Mouse (Mus musculus) cerebellum, adult 2 months (tissue): ENCODE results near the gene Bcar1. TPM values are rescaled to one million over a fixed set of nuclear protein-coding genes. Genes with fewer than 3 reads are reported as not detected.

Experiments
- DNase-seq, 2 experiments: peaks; one replicate each; pipeline ENCODE4 v3.0.0; 2021
- H3K27ac ChIP-seq: fragments of 200-500 bp; 2 replicates; pipeline ENCODE4 v1.5.1; 2012; ENCODE audit warnings: low read length, control low read depth, inconsistent platforms; ENCODE audit not compliant: insufficient read depth
- H3K27me3 ChIP-seq: fragments of 200-500 bp; 2 replicates; pipeline ENCODE4 v1.6.1; 2012; ENCODE audit warnings: inconsistent platforms, mild to moderate bottlenecking, low read length, moderate library complexity; ENCODE audit not compliant: control insufficient read depth, insufficient read depth
- H3K4me1 ChIP-seq: fragments of 200-500 bp; 2 replicates; pipeline ENCODE4 v1.6.1; 2011; ENCODE audit warnings: low read length; ENCODE audit not compliant: control insufficient read depth, insufficient read depth
- H3K4me3 ChIP-seq: fragments of 200-500 bp; replicated peaks from 2 replicates; pipeline ENCODE3; 2011; ENCODE audit warnings: mild to moderate bottlenecking, low read depth, low read length, control low read depth; ENCODE audit not compliant: insufficient read depth
- CTCF ChIP-seq: fragments of 200-500 bp; IDR thresholded peaks from 2 replicates; pipeline ENCODE4 v1.5.1; 2011; ENCODE audit warnings: low read depth, mild to moderate bottlenecking, control low read depth, low read length, moderate library complexity, borderline replicate concordance; ENCODE audit not compliant: insufficient read depth
- POLR2A ChIP-seq: fragments of 200-500 bp; IDR thresholded peaks from 2 replicates; pipeline ENCODE4 v1.6.1; 2011; ENCODE audit warnings: low read length, control low read depth, borderline replicate concordance; ENCODE audit not compliant: insufficient read depth
- WGBS: fragments of 180-500 bp; shearing (Covaris S2); methylation state at CpG from one replicate; pipeline ENCODE4 v1.1.7; 2018; 5-methylcytosine and 5-hydroxymethylcytosine counted together
- polyA plus RNA-seq: library from polyadenylated mRNA; depleted of rRNA; stranded (reverse); fragments of >200 nt; gene quantifications from 2 replicates; pipeline ENCODE4 v1.2.3, GENCODE M21; 2012

Gene Bcar1
- polyA plus RNA-seq, 1 experiment, result 129 TPM

- TF ChIP-seq POLR2A, result no peak
- TF ChIP-seq CTCF, result no peak
- Histone ChIP-seq H3K27ac (no peak overlapping the region), H3K4me1 (peaks cover 43% of the 10 kb centered on the region), H3K27me3 (no peaks in the 10 kb centered on the region), H3K4me3 (no peak overlapping the region)
- 96% methylated on average over 1 of the region's 1 CpGs for WGBS
- no peak for DNase-seq
These were observed 34.4 kb downstream of the Bcar1 start for GRCm38 (mm10) chr8:111709223-111709622.

DNA sequence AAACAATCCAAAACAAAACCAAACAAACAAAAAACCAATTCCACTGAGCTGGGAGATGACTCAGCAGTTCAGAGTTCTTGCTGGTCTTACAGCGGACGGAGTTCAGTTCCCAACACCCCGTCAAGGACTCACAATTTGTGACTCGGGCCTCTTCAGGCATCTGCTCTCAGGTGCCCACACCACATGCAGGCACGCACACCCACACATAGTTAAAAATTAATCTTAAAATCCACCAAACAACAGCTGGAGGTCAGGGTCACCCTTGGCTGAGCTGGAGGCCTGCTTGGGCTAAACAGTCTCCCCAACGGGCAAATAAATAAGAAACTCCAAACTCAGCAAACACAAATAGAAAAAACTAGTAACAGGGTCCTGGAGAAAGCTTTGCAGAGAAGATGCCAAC, 35.3 kb downstream of the Bcar1 start:
- TF ChIP-seq POLR2A, result no peak
- no peak for TF ChIP-seq CTCF
- no peak overlapping the region for H3K4me3 ChIP-seq
- WGBS, result 91% methylated on average over 6 of the region's 6 CpGs
- peaks cover 33% of the 10 kb centered on the region for H3K4me1 ChIP-seq
- no peak overlapping the region for H3K27ac ChIP-seq
- H3K27me3 ChIP-seq, result no peaks in the 10 kb centered on the region
- DNase-seq, result no peak

DNA sequence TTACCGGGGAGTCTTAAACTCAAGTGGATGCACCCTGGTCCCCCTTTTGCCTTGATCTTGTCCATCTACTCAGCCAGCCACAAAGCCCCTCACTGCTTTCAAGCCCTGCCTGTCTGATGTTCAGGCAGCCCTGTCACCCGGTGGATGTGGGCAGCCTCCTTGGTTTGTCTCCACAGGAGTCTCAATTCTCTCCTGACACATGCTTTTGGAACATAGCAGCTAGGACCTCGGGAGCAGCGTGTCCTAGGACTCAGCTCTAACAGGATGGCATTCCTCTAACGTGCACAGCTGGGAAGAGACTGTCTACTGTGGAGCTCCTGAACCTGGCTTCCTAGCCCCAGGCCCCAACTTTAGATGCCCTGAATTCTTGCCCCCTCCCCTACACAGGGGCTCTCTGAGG, 37.9 kb downstream of the Bcar1 start:
- TF ChIP-seq POLR2A (no peak), CTCF (no peak)

DNA sequence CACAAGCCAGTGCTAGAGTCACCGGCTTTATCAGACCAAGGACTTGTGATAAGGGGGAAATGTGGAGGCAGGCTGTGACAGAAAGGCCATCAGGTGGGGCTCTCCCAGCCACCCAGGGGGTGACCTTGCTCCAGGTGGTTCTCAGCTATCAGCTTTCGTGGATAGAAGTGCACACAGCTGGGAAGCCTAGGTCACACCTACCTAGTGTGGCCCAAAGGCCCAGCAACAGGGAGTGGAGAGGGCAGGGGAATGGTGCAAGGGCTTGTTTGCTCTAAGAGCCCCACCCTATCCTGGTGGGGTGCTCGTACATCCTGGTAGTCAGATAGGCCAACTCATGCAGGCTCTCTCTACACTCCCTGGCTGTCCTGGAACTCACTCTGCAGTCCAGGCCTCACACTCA, 38.4 kb downstream of the Bcar1 start:
- Histone ChIP-seq H3K27ac (no peak overlapping the region), H3K4me1 (peaks cover 16% of the 10 kb centered on the region), H3K4me3 (no peak overlapping the region), H3K27me3 (no peaks in the 10 kb centered on the region)
- TF ChIP-seq CTCF, result no peak
- no peak for TF ChIP-seq POLR2A
- WGBS, result 48% methylated on average over 3 of the region's 3 CpGs
- DNase-seq, result no peak

More for the DNA sequence above, 37.9 kb downstream of the Bcar1 start:
- Histone ChIP-seq H3K4me3 (no peak overlapping the region), H3K27ac (no peak overlapping the region), H3K4me1 (peaks cover 16% of the 10 kb centered on the region), H3K27me3 (no peaks in the 10 kb centered on the region)
- no peak for DNase-seq
- WGBS, result 45% methylated on average over 5 of the region's 5 CpGs

DNA sequence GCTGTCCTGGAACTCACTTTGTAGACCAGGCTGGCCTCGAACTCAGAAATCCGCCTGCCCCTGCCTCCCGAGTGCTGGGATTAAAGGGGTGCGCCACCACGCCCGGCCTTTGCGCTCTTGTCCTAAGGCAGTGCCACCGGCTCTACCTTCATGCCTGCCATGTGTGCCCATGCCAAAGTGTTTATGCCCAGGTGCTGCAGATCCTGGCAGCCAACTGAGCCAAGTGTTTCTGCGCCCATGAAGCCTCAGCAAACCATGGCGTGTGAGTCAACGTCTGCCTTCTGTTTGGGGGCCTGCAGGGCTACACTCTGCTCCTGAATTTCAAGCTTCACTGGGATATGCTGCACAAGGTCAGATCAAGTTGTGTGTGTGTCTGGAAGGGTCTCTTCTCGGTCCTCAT, 39.0 kb downstream of the Bcar1 start:
- no peak for TF ChIP-seq CTCF
- no peak for TF ChIP-seq POLR2A
- WGBS, result 29% methylated on average over 12 of the region's 12 CpGs
- no peak overlapping the region for H3K4me3 ChIP-seq
- no peaks in the 10 kb centered on the region for H3K27me3 ChIP-seq
- peaks cover 16% of the 10 kb centered on the region for H3K4me1 ChIP-seq
- DNase-seq, result peak in 1 of 2 experiments; percentile 72
- H3K27ac ChIP-seq, result no peak overlapping the region

- H3K27ac ChIP-seq, result no peak overlapping the region
- H3K4me1 ChIP-seq, result peaks cover 16% of the 10 kb centered on the region
- WGBS, result 90% methylated on average over 9 of the region's 9 CpGs
- H3K4me3 ChIP-seq, result no peak overlapping the region
- no peak for DNase-seq
- no peak for TF ChIP-seq CTCF
- no peak for TF ChIP-seq POLR2A
- H3K27me3 ChIP-seq, result no peaks in the 10 kb centered on the region
These were observed 42.2 kb downstream of the Bcar1 start for GRCm38 (mm10) chr8:111701380-111701779.

- TF ChIP-seq CTCF, result no peak
- TF ChIP-seq POLR2A, result no peak
- DNase-seq, result no peak
- WGBS, result 96% methylated on average over 5 of the region's 5 CpGs
- H3K27ac ChIP-seq, result no peak overlapping the region
- H3K27me3 ChIP-seq, result no peaks in the 10 kb centered on the region
- H3K4me3 ChIP-seq, result no peak overlapping the region
- peaks cover 14% of the 10 kb centered on the region for H3K4me1 ChIP-seq
These were observed 42.9 kb downstream of the Bcar1 start for GRCm38 (mm10) chr8:111700740-111701139.

GRCm38 (mm10) chr8:111700201-111700600, 43.4 kb downstream of the Bcar1 start:
- no peak for TF ChIP-seq POLR2A
- TF ChIP-seq CTCF, result no peak
- Histone ChIP-seq H3K4me1 (peaks cover 8% of the 10 kb centered on the region), H3K4me3 (no peak overlapping the region), H3K27me3 (no peaks in the 10 kb centered on the region), H3K27ac (no peak overlapping the region)
- 75% methylated on average over 3 of the region's 3 CpGs for WGBS
- no peak for DNase-seq
